In the genomic region with DNA sequence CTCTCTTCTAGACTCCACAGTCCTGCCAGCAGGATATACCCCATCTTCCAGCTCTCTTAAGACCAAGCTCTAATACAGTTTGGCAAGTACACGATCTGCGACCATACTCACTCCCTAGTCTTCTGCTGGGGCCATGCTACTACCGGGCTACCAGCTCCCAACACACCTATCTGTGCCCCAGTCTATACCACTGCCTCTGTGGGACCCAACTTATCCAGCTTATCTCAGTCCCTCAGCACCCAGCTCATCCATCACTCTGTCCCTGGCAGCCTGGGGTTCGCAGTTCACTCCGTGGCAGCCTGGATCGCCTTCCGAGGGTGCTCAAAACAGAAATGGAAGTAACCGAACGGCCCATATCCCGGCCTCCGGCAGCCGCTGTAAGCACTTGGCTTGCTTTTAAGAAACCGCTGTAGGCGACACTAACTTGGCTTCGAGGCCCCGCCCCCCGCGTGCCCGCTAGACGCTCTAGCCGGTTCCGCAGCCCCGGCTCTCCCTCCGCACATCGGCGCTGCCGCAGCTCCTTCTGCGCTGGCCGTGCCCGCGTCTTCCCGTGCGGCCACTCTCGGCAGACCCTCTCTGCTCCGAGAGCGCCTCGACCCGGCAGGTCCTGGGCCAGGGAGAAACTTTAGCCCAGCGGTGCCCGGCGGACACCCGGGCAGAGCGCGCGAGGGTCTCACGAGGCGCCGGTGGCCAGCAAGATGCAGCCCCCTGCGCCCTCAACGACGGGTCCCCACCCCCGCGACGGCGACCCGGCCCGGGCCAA, we compare ENCODE assay signal across 8 mouse cellular contexts. TPM values are rescaled to one million over a fixed set of nuclear protein-coding genes. Genes with fewer than 3 reads are reported as not detected.
DNase-seq lines count a peak whose midpoint lies in the region; ATAC-seq and TF ChIP-seq lines count a peak whose summit lies in the region.

No protein-coding gene starts in this region.

- H3K36me3 ChIP-seq in forebrain, embryonic 14.5 days (ENCODE audit: control insufficient read depth, insufficient read depth, low read length), result peaks cover 31% of the 10 kb centered on the region

- H3K4me1 ChIP-seq in forebrain, embryonic 14.5 days (ENCODE audit: control insufficient read depth, insufficient read depth, low read length), result peaks cover 14% of the 10 kb centered on the region

- no peaks in the 10 kb centered on the region for H3K9me3 ChIP-seq in forebrain, embryonic 14.5 days (replicated peaks; ENCODE audit: control insufficient read depth, low read length)

- peak overlapping the region; percentile 76 for H3K27ac ChIP-seq in forebrain, embryonic 14.5 days (ENCODE audit: low read depth, low read length)

- TF ChIP-seq POLR2A in brain, embryonic 14.5 days (IDR thresholded peaks at IDR 0.05; ENCODE audit: borderline replicate concordance, extremely low read depth, insufficient read depth, insufficient read length, poor library complexity, severe bottlenecking), result no peak

- intact Hi-C loops in left cerebral cortex, postnatal 4 days (cut with DNase I), result no loop called here

- WGBS in forebrain, embryonic 14.5 days, result 1% methylated on average over 49 of the region's 57 CpGs

- no peak for DNase-seq in cerebellum, adult 9-10 months
- DNase-seq in brain, embryonic 14.5 days (ENCODE audit: low read depth), result peak; percentile 71
- DNase-seq in forebrain, embryonic 14.5 days (ENCODE audit: low spot score), result peak; percentile 70
- peak; percentile 76 for DNase-seq in heart, postnatal 4 days
- DNase-seq in left cerebral cortex, postnatal 4 days, result peak; percentile 56
- peak; percentile 48 for DNase-seq in mesoderm, embryonic 11.5 days (ENCODE audit: low read depth, low spot score)
- peak; percentile 82 to 91 for DNase-seq in spleen, postnatal 10 days (ENCODE audit: low spot score in 2 of 2)

- peak overlapping the region; percentile 97 for H3K4me2 ChIP-seq in forebrain, embryonic 14.5 days (ENCODE audit: low read length)

- no peak for TF ChIP-seq CTCF in brain, embryonic 14.5 days (IDR thresholded peaks at IDR 0.05; ENCODE audit: borderline replicate concordance, extremely low read depth, insufficient read depth, insufficient read length)

- ATAC-seq in cerebellum, adult (ENCODE audit: insufficient number of reproducible peaks, low FRiP score, low TSS enrichment), result peak; percentile 2; the same call in 1 of the 2 replicates
- peak; percentile 15 for ATAC-seq in forebrain, embryonic 14.5 days

- peak overlapping the region; percentile 82 for H3K9ac ChIP-seq in forebrain, embryonic 14.5 days (ENCODE audit: low read length)

- H3K27me3 ChIP-seq in forebrain, embryonic 14.5 days (replicated peaks; ENCODE audit: control insufficient read depth, insufficient read depth, low read length), result no peaks in the 10 kb centered on the region

- peak overlapping the region; percentile 90 for H3K4me3 ChIP-seq in forebrain, embryonic 14.5 days (ENCODE audit: low read depth, low read length)

RNA-seq across cellular contexts. Expression of gene Mtfr1l, which starts 0.9 kb away (rescaled TPM):
- 152 and 168 TPM in 2 replicates for polyA plus RNA-seq in brain, embryonic 14.5 days (2012; rRNA removed)
- polyA plus RNA-seq in forebrain, embryonic 14.5 days (2014; fragmentation: Nextera tagmentation; extraction: Ambion mirVana), result 177 and 185 TPM in 2 replicates
- 100 to 1,000 TPM; 145 to 150 TPM for total RNA-seq in heart, postnatal 4 days (2021)
- total RNA-seq in left cerebral cortex, postnatal 4 days (2021), result 100 to 1,000 TPM in 1 of 2 experiments, 10 to 100 TPM in 1; 99.4 to 102 TPM

RNA-seq across cellular contexts. Expression of gene Selenon, which starts 17.7 kb away (rescaled TPM):
- polyA plus RNA-seq in brain, embryonic 14.5 days (2012; rRNA removed), result 46.3 and 55.6 TPM in 2 replicates
- 10.2 and 12.4 TPM in 2 replicates for polyA plus RNA-seq in forebrain, embryonic 14.5 days (2014; fragmentation: Nextera tagmentation; extraction: Ambion mirVana)
- 10 to 100 TPM; 46.4 to 49.9 TPM for total RNA-seq in heart, postnatal 4 days (2021)
- 10 to 100 TPM; 30.2 to 30.4 TPM for total RNA-seq in left cerebral cortex, postnatal 4 days (2021)

RNA-seq across cellular contexts. Expression of gene Aunip, which starts 23.5 kb away (rescaled TPM):
- polyA plus RNA-seq in brain, embryonic 14.5 days (2012; rRNA removed), result 2.8 and 3.9 TPM in 2 replicates
- 2.2 and 3.3 TPM in 2 replicates for polyA plus RNA-seq in forebrain, embryonic 14.5 days (2014; fragmentation: Nextera tagmentation; extraction: Ambion mirVana)
- total RNA-seq in heart, postnatal 4 days (2021), result 1 to 10 TPM; 2.9 to 3.6 TPM
- 1 to 10 TPM; 1.4 to 1.8 TPM for total RNA-seq in left cerebral cortex, postnatal 4 days (2021)

RNA-seq across cellular contexts. Expression of gene Paqr7, which starts 37.8 kb away (rescaled TPM):
- 19.6 and 21.3 TPM in 2 replicates for polyA plus RNA-seq in brain, embryonic 14.5 days (2012; rRNA removed)
- 4.3 and 6.0 TPM in 2 replicates for polyA plus RNA-seq in forebrain, embryonic 14.5 days (2014; fragmentation: Nextera tagmentation; extraction: Ambion mirVana)
- total RNA-seq in heart, postnatal 4 days (2021), result 1 to 10 TPM; 8.2 to 9.0 TPM
- total RNA-seq in left cerebral cortex, postnatal 4 days (2021), result 10 to 100 TPM; 30.7 to 31.7 TPM
